Mouse (Mus musculus) lung, postnatal 0 days (tissue): Measurements from ENCODE around the gene Filip1l. TPM values are rescaled to one million over a fixed set of nuclear protein-coding genes. Genes with fewer than 3 reads are reported as not detected.

ENCODE experiments used
- ATAC-seq: fragments of 200-750 bp; cut with Nextera tagmentation; 2 replicates; pipeline ENCODE4 v1.8.0; 2017; ENCODE audit warnings: moderate library complexity
- DNase-seq: peaks from one replicate; pipeline ENCODE4 v3.0.0-alpha.2; 2016; ENCODE audit warnings: low spot score
- H3K27ac ChIP-seq: fragments of 300-500 bp; sonication (generic); 2 replicates; pipeline ENCODE4 v1.5.1; 2014; ENCODE audit warnings: antibody characterized with exemption, mild to moderate bottlenecking, low read length, mixed read lengths
- H3K27me3 ChIP-seq: fragments of 300-500 bp; sonication (generic); replicated peaks from 2 replicates; pipeline ENCODE4 v1.6.1; 2014; ENCODE audit warnings: low read length, mixed read lengths; ENCODE audit not compliant: insufficient read depth
- H3K36me3 ChIP-seq: fragments of 300-500 bp; sonication (generic); 2 replicates; pipeline ENCODE4 v1.6.1; 2014; ENCODE audit warnings: low read length, mixed read lengths; ENCODE audit not compliant: insufficient read depth
- H3K4me1 ChIP-seq: fragments of 300-500 bp; sonication (generic); 2 replicates; pipeline ENCODE4 v1.6.1; 2014; ENCODE audit warnings: antibody characterized with exemption, low read depth, low read length, mixed read lengths; ENCODE audit not compliant: insufficient read depth
- H3K4me2 ChIP-seq: fragments of 300-500 bp; sonication (generic); replicated peaks from 2 replicates; pipeline ENCODE4 v1.6.1; 2014; ENCODE audit warnings: low read depth, mild to moderate bottlenecking, low read length, moderate library complexity, mixed read lengths
- H3K4me3 ChIP-seq: fragments of 300-500 bp; sonication (generic); 2 replicates; pipeline ENCODE4 v1.5.1; 2014; ENCODE audit warnings: low read depth, low read length
- H3K9ac ChIP-seq: fragments of 300-500 bp; sonication (generic); replicated peaks from 2 replicates; pipeline ENCODE4 v1.6.1; 2014; ENCODE audit warnings: low read depth, mild to moderate bottlenecking
- H3K9me3 ChIP-seq: fragments of 300-500 bp; sonication (generic); 2 replicates; pipeline ENCODE4 v1.6.1; 2016; ENCODE audit warnings: low read length, mixed read lengths
- CTCF ChIP-seq: IDR thresholded peaks from 2 replicates; pipeline ENCODE4 v1.5.1; 2016; ENCODE audit warnings: antibody characterized with exemption, mild to moderate bottlenecking
- EP300 ChIP-seq: IDR thresholded peaks from 2 replicates; pipeline ENCODE4 v1.6.1; 2016; ENCODE audit warnings: antibody characterized with exemption, mild to moderate bottlenecking, control low read depth
- WGBS: fragments of 180-500 bp; shearing (Covaris S2); extraction: QIAGEN DNeasy Blood & Tissue Kit; methylation state at CpG from one replicate; pipeline ENCODE4 v1.1.7; 2014; 5-methylcytosine and 5-hydroxymethylcytosine counted together
- polyA plus RNA-seq: library from polyadenylated mRNA; unstranded; fragments of >200 nt; fragmentation: Nextera tagmentation; extraction: Ambion mirVana; gene quantifications from 2 replicates; pipeline ENCODE4 v1.2.1, GENCODE M21; 2015

Gene Filip1l
- polyA plus RNA-seq, 1 experiment from 2014 or later = 41.6 TPM

GRCm38 (mm10) chr16:57427516-57428285 is 74.8 kb downstream of the Filip1l start:
- no peak for TF ChIP-seq CTCF
- TF ChIP-seq EP300 = no peak
- no peak overlapping the region for H3K4me3 ChIP-seq
- H3K27ac ChIP-seq = no peak overlapping the region
- 67% methylated on average over 7 of the region's 7 CpGs for WGBS
- no peaks in the 10 kb centered on the region for H3K27me3 ChIP-seq
- H3K9ac ChIP-seq = no peak overlapping the region
- H3K36me3 ChIP-seq = no peaks in the 10 kb centered on the region
- ATAC-seq = peak; percentile 60
- no peaks in the 10 kb centered on the region for H3K9me3 ChIP-seq
- DNase-seq = peak; percentile 61
- no peaks in the 10 kb centered on the region; the same call in 1 of the 2 replicates for H3K4me1 ChIP-seq
- H3K4me2 ChIP-seq = no peak overlapping the region

GRCm38 (mm10) chr16:57428977-57429376 is 76.1 kb downstream of the Filip1l start:
- no peak for DNase-seq
- H3K27me3 ChIP-seq = no peaks in the 10 kb centered on the region
- TF ChIP-seq EP300 (no peak), CTCF (no peak)
- H3K9ac ChIP-seq = no peak overlapping the region
- WGBS = 64% methylated on average over 5 of the region's 5 CpGs
- H3K36me3 ChIP-seq = no peaks in the 10 kb centered on the region
- no peak overlapping the region for H3K4me3 ChIP-seq
- H3K4me1 ChIP-seq = no peaks in the 10 kb centered on the region
- no peak overlapping the region for H3K4me2 ChIP-seq
- no peaks in the 10 kb centered on the region for H3K9me3 ChIP-seq
- ATAC-seq = no peak
- H3K27ac ChIP-seq = no peak overlapping the region

GRCm38 (mm10) chr16:57431294-57431693 is 78.4 kb downstream of the Filip1l start:
- WGBS = 90% methylated on average over 3 of the region's 3 CpGs
- no peak overlapping the region for H3K4me3 ChIP-seq
- no peaks in the 10 kb centered on the region for H3K4me1 ChIP-seq
- no peaks in the 10 kb centered on the region for H3K36me3 ChIP-seq
- DNase-seq = no peak
- H3K27ac ChIP-seq = no peak overlapping the region
- H3K9me3 ChIP-seq = no peaks in the 10 kb centered on the region
- no peak for TF ChIP-seq CTCF
- no peak for TF ChIP-seq EP300
- ATAC-seq = no peak
- no peak overlapping the region for H3K9ac ChIP-seq
- H3K27me3 ChIP-seq = no peaks in the 10 kb centered on the region
- no peak overlapping the region for H3K4me2 ChIP-seq

GRCm38 (mm10) chr16:57433173-57433572 is 80.3 kb downstream of the Filip1l start:
- TF ChIP-seq EP300 = no peak
- no peak for TF ChIP-seq CTCF
- 44% methylated on average over 4 of the region's 4 CpGs for WGBS
- ATAC-seq = no peak

DNA sequence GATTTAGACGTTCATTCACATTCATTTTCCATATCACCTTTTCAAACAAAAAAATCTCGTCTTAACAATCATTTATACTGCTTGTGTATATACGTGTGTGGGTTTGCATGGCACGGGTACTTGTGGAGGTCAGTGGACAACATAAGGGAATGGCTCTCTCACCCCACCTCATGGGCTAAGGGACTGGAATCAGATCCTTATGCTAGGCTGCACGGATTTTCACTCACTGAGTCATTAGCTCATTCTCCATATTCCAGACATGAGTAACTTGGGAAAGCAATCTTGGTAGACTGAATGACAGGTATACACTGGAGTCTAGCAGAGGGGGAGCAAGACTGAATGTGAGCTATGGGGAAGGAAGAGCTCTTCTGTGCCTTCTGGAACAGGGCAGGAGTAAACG is 80.8 kb downstream of the Filip1l start:
- TF ChIP-seq EP300 (no peak), CTCF (no peak)
- Histone ChIP-seq H3K4me1 (no peaks in the 10 kb centered on the region), H3K4me2 (no peak overlapping the region), H3K27me3 (no peaks in the 10 kb centered on the region), H3K9me3 (no peaks in the 10 kb centered on the region), H3K27ac (no peak overlapping the region), H3K9ac (no peak overlapping the region), H3K4me3 (no peak overlapping the region), H3K36me3 (no peaks in the 10 kb centered on the region)
- WGBS = 74% methylated on average over 6 of the region's 6 CpGs
- ATAC-seq (no peak), DNase-seq (no peak)

More at GRCm38 (mm10) chr16:57433173-57433572, 80.3 kb downstream of the Filip1l start:
- no peak for DNase-seq
- Histone ChIP-seq H3K4me2 (no peak overlapping the region), H3K27me3 (no peaks in the 10 kb centered on the region), H3K9ac (no peak overlapping the region), H3K4me1 (no peaks in the 10 kb centered on the region), H3K9me3 (no peaks in the 10 kb centered on the region), H3K4me3 (no peak overlapping the region), H3K27ac (no peak overlapping the region), H3K36me3 (no peaks in the 10 kb centered on the region)

GRCm38 (mm10) chr16:57434640-57435039 is 81.7 kb downstream of the Filip1l start:
- DNase-seq (peak; percentile 37), ATAC-seq (peak; percentile 56)
- H3K27me3 ChIP-seq = no peaks in the 10 kb centered on the region
- H3K27ac ChIP-seq = no peak overlapping the region
- H3K4me2 ChIP-seq = no peak overlapping the region
- H3K4me3 ChIP-seq = no peak overlapping the region
- no peak overlapping the region for H3K9ac ChIP-seq
- no peaks in the 10 kb centered on the region for H3K4me1 ChIP-seq
- H3K9me3 ChIP-seq = no peaks in the 10 kb centered on the region
- TF ChIP-seq CTCF (no peak), EP300 (peak; percentile 65)
- WGBS = 57% methylated on average over 3 of the region's 3 CpGs
- no peaks in the 10 kb centered on the region for H3K36me3 ChIP-seq
